8 mouse cellular contexts compared by ENCODE assay signal in genomic region chr2:121270521-121271235, GRCm38 (mm10). TPM values are rescaled to one million over a fixed set of nuclear protein-coding genes. Genes with fewer than 3 reads are reported as not detected.
DNase-seq lines count a peak whose midpoint lies in the region; ATAC-seq and TF ChIP-seq lines count a peak whose summit lies in the region.

No protein-coding gene starts in this region.

- H3K36me3 ChIP-seq in C2C12 (ENCODE audit: control insufficient read depth, insufficient read depth): peaks cover 15% of the 10 kb centered on the region
- H3K36me3 ChIP-seq in embryonic facial prominence, embryonic 13.5 days: peaks cover 27% of the 10 kb centered on the region
- H3K36me3 ChIP-seq in limb, embryonic 10.5 days: peaks cover 47% of the 10 kb centered on the region
- peaks cover 14% of the 10 kb centered on the region; the same call in 1 of the 2 replicates for H3K36me3 ChIP-seq in neural tube, embryonic 14.5 days (ENCODE audit: control insufficient read depth, insufficient read depth, low read length)

- peak; percentile 33 for ATAC-seq in frontal cortex, adult (ENCODE audit: low TSS enrichment)
- ATAC-seq in embryonic facial prominence, embryonic 13.5 days (ENCODE audit: insufficient number of reproducible peaks, insufficient read depth, low FRiP score, low TSS enrichment, low read depth): peak; percentile 77
- ATAC-seq in neural tube, embryonic 14.5 days (ENCODE audit: low read depth): peak; percentile 88

- peak overlapping the region; percentile 85 for H3K27ac ChIP-seq in embryonic facial prominence, embryonic 13.5 days
- peak overlapping the region; percentile 98 for H3K27ac ChIP-seq in limb, embryonic 10.5 days
- H3K27ac ChIP-seq in neural tube, embryonic 14.5 days (ENCODE audit: low read depth, low read length): peak overlapping the region; percentile 90

- H3K9ac ChIP-seq in embryonic facial prominence, embryonic 13.5 days: peak overlapping the region; percentile 81
- peak overlapping the region; percentile 74 for H3K9ac ChIP-seq in neural tube, embryonic 14.5 days (replicated peaks; ENCODE audit: low read depth, low read length)

- no peaks in the 10 kb centered on the region for H3K9me3 ChIP-seq in embryonic facial prominence, embryonic 13.5 days
- no peaks in the 10 kb centered on the region for H3K9me3 ChIP-seq in limb, embryonic 10.5 days (replicated peaks)
- H3K9me3 ChIP-seq in neural tube, embryonic 14.5 days (ENCODE audit: control insufficient read depth, low read length): no peaks in the 10 kb centered on the region

- no peak for TF ChIP-seq CTCF in C2C12 (IDR thresholded peaks at IDR 0.05; ENCODE audit: control insufficient read depth, insufficient read depth, insufficient read length)

- peak overlapping the region; percentile 75 for H3K4me2 ChIP-seq in embryonic facial prominence, embryonic 13.5 days
- peak overlapping the region; percentile 80 for H3K4me2 ChIP-seq in neural tube, embryonic 14.5 days (ENCODE audit: low read depth, low read length)

- no peaks in the 10 kb centered on the region for H3K27me3 ChIP-seq in C2C12 (ENCODE audit: control insufficient read depth, insufficient read depth, insufficient read length)
- no peaks in the 10 kb centered on the region for H3K27me3 ChIP-seq in embryonic facial prominence, embryonic 13.5 days
- no peaks in the 10 kb centered on the region for H3K27me3 ChIP-seq in limb, embryonic 10.5 days (ENCODE audit: low read depth, poor library complexity, severe bottlenecking)
- no peaks in the 10 kb centered on the region for H3K27me3 ChIP-seq in neural tube, embryonic 14.5 days (ENCODE audit: control insufficient read depth, insufficient read depth, low read length)

- under 1% methylated on average over 35 of the region's 35 CpGs for WGBS in embryonic facial prominence, embryonic 13.5 days
- 2% methylated on average over 33 of the region's 35 CpGs for WGBS in limb, embryonic 10.5 days
- 2% methylated on average over 32 of the region's 35 CpGs for WGBS in neural tube, embryonic 14.5 days

- H3K4me3 ChIP-seq in C2C12 (ENCODE audit: insufficient read depth, poor library complexity, severe bottlenecking): peak overlapping the region; percentile 73
- H3K4me3 ChIP-seq in embryonic facial prominence, embryonic 13.5 days: peak overlapping the region; percentile 89
- H3K4me3 ChIP-seq in limb, embryonic 10.5 days: peak overlapping the region; percentile 98
- peak overlapping the region; percentile 68 for H3K4me3 ChIP-seq in neural tube, embryonic 14.5 days (ENCODE audit: low read depth, low read length)

- H3ac ChIP-seq in C2C12 (ENCODE audit: control insufficient read depth, insufficient read length, low read depth): peak overlapping the region; percentile 89

- H3K4me1 ChIP-seq in embryonic facial prominence, embryonic 13.5 days: peaks cover 32% of the 10 kb centered on the region
- peaks cover 27% of the 10 kb centered on the region for H3K4me1 ChIP-seq in limb, embryonic 10.5 days
- H3K4me1 ChIP-seq in neural tube, embryonic 14.5 days (ENCODE audit: control insufficient read depth, insufficient read depth, low read length): peaks cover 31% of the 10 kb centered on the region

- H3K79me2 ChIP-seq in C2C12 (ENCODE audit: control insufficient read depth, insufficient read depth): peaks cover 21% of the 10 kb centered on the region

- no peak for DNase-seq in frontal cortex, postnatal 25 days (ENCODE audit: low spot score in 2 of 2)
- no peak for DNase-seq in limb, embryonic 10.5 days (ENCODE audit: low spot score)
- DNase-seq in left cerebral cortex, adult 9 months (ENCODE audit: low spot score in 2 of 2): no peak
- DNase-seq in testis, postnatal 10 days (ENCODE audit: low spot score): no peak

- H3K79me3 ChIP-seq in C2C12 (ENCODE audit: low read depth): peaks cover 8% of the 10 kb centered on the region

TF ChIP-seq in C2C12, 6 proteins besides CTCF, POLR2A, EP300 and RAD21:
- TF ChIP-seq CEBPB (IDR thresholded peaks at IDR 0.05; ENCODE audit: low read depth) (no peak), MYOD1 (IDR thresholded peaks at IDR 0.05; ENCODE audit: control insufficient read depth, insufficient read length, low read depth) (no peak), MAX (IDR thresholded peaks at IDR 0.05) (no peak), MYOG (IDR thresholded peaks at IDR 0.05; ENCODE audit: control insufficient read depth, extremely low read depth, insufficient read length) (no peak), USF1 (IDR thresholded peaks at IDR 0.05; ENCODE audit: low read depth) (no peak), FOSL1 (IDR thresholded peaks at IDR 0.05; ENCODE audit: insufficient read depth, low read length, poor library complexity, severe bottlenecking) (no peak)

RNA-seq across cellular contexts. Expression of gene Trp53bp1, which starts 0.5 kb away (rescaled TPM):
- 13.3 TPM for polyA plus RNA-seq in C2C12 (2012; fragmentation: generic; extraction: Trizol)
- 95.8 and 96.5 TPM in 2 replicates for polyA plus RNA-seq in embryonic facial prominence, embryonic 13.5 days (2015; fragmentation: Nextera tagmentation; extraction: Ambion mirVana)
- polyA plus RNA-seq in limb, embryonic 10.5 days (2016; fragmentation: Nextera tagmentation; extraction: Ambion mirVana): 116 and 135 TPM in 2 replicates
- 161 and 185 TPM in 2 replicates for polyA plus RNA-seq in neural tube, embryonic 14.5 days (2014; fragmentation: Nextera tagmentation; extraction: Ambion mirVana)

RNA-seq across cellular contexts. Expression of gene Map1a, which starts 18.7 kb away (rescaled TPM):
- polyA plus RNA-seq in C2C12 (2012; fragmentation: generic; extraction: Trizol): 23.9 TPM
- 4.3 and 4.8 TPM in 2 replicates for polyA plus RNA-seq in embryonic facial prominence, embryonic 13.5 days (2015; fragmentation: Nextera tagmentation; extraction: Ambion mirVana)
- 1.5 and 2.0 TPM in 2 replicates for polyA plus RNA-seq in limb, embryonic 10.5 days (2016; fragmentation: Nextera tagmentation; extraction: Ambion mirVana)
- 39.7 and 65.1 TPM in 2 replicates for polyA plus RNA-seq in neural tube, embryonic 14.5 days (2014; fragmentation: Nextera tagmentation; extraction: Ambion mirVana)

Comparison
In these comparisons a context has a peak if more than half of its experiments do, and no peak if none do; other contexts are left out.
1. ATAC-seq: peak in every context shown above with its lines; median percentile 88 in neural tube, embryonic 14.5 days; 77 in embryonic facial prominence, embryonic 13.5 days; 33 in frontal cortex, adult.